Mouse (Mus musculus): ENCODE measurements around the gene Adam17. TPM values are rescaled to one million over a fixed set of nuclear protein-coding genes. Genes with fewer than 3 reads are reported as not detected.
A peak's percentile ranks its signal among the peaks of the same experiment; 100 is the strongest.

Gene Adam17
- polyA plus RNA-seq, 1 experiment from 2014 or later = 20.0 TPM

DNA sequence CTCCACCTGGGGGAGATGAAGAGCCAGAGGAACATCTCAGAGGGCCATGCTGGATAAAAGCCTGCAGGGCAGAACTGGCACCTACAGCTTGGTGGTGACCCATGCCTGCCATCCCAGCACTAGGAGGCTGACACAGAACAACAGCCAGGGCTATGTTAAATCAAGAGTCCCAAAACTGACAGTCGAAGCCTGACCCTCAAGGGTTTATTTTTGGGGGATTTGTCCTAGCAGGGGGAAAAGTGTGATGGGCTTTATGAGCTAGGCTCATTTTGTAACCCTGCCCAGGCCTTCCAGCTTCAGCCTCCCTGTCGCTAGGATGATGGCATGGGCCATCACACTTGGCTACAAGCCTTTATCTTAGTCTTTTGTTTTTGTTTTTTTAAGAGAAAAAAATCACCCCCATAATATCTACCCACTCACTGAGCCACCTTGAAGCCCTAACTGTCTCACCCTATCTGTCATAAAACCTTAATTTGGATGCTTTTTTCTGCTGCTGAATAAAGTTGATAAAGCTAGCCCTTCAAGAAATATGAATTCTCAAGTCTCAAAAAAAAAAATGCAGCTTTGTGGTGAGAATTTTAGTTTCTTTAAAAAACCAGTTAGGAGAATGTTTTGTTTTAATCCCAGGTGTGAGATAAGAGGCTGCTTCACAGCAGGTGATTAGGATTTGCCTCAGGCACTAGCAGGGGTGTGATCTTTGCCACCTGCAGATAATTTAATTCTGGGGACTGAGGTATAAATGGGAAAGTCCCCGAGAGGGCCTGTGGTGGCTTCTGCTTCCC, 2.1 kb upstream of the Adam17 start:
- Histone ChIP-seq H3K9me3 (no peaks in the 10 kb centered on the region), H3K9ac (replicated peaks) (no peak overlapping the region), H3K4me3 (no peak overlapping the region), H3K27me3 (no peaks in the 10 kb centered on the region), H3K4me2 (replicated peaks) (no peak overlapping the region), H3K4me1 (peaks cover 6% of the 10 kb centered on the region), H3K27ac (replicated peaks) (no peak overlapping the region), H3K36me3 (no peaks in the 10 kb centered on the region)
- 55% methylated on average over 3 of the region's 3 CpGs for WGBS
- ATAC-seq (replicated peaks) = no peak

DNA sequence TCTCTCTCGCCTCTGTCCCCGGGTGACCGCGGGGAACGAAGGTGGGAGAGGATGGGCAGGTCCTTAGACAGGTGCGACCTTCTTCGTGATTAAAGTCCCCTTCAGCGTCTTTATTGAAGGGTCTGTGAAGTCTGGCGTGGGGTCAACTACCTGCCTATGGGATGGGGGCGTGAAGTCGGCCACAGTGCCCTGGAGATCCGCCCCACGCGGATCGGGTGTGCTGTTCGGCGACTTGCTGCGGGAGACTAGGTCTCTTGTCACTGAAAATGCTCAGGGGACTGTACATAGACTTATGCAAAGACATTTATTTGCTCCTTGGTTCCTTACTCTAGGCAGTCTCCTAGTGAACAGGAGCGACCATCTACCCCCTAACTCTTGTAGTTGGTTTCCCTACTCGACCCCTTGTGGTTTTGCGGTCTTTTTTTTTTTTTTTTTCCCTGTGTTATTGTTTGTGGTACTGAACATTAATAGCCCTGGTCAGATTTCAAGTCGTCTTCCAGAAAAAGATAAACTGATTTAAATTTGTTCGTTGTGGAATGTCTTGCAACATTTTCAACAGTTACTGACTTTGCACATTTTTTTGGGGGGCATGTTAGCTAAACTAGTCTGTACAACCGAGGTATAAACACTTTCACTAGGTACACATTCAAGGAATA, 516 bp upstream of the Adam17 start:
- 6% methylated on average over 24 of the region's 24 CpGs for WGBS
- peak overlapping the region; percentile 72 for H3K4me2 ChIP-seq (replicated peaks)

GRCm38 (mm10) chr12:21370035-21370611, 3.3 kb downstream of the Adam17 start:
- Histone ChIP-seq H3K36me3 (no peaks in the 10 kb centered on the region), H3K4me3 (no peak overlapping the region), H3K27ac (replicated peaks) (no peak overlapping the region), H3K4me1 (peaks cover 6% of the 10 kb centered on the region), H3K4me2 (replicated peaks) (no peak overlapping the region), H3K9ac (replicated peaks) (no peak overlapping the region), H3K27me3 (no peaks in the 10 kb centered on the region), H3K9me3 (no peaks in the 10 kb centered on the region)
- 100% methylated on average over 1 of the region's 1 CpGs for WGBS
- no peak for ATAC-seq (replicated peaks)

More for the DNA sequence above, 516 bp upstream of the Adam17 start:
- Histone ChIP-seq H3K27me3 (no peaks in the 10 kb centered on the region), H3K9me3 (no peaks in the 10 kb centered on the region), H3K9ac (replicated peaks) (peak overlapping the region; percentile 96), H3K4me1 (peaks cover 6% of the 10 kb centered on the region), H3K36me3 (no peaks in the 10 kb centered on the region), H3K27ac (replicated peaks) (peak overlapping the region; percentile 96), H3K4me3 (peak overlapping the region; percentile 72)
- ATAC-seq (replicated peaks) = no peak; the same call in none of the 2 replicates

- WGBS = 94% methylated on average over 5 of the region's 5 CpGs
- Histone ChIP-seq H3K36me3 (no peaks in the 10 kb centered on the region), H3K9ac (replicated peaks) (no peak overlapping the region), H3K4me1 (peaks cover 6% of the 10 kb centered on the region), H3K4me2 (replicated peaks) (no peak overlapping the region), H3K9me3 (no peaks in the 10 kb centered on the region), H3K27me3 (no peaks in the 10 kb centered on the region), H3K4me3 (no peak overlapping the region), H3K27ac (replicated peaks) (no peak overlapping the region)
- no peak for ATAC-seq (replicated peaks)
Observed at GRCm38 (mm10) chr12:21369087-21369410, 4.4 kb downstream of the Adam17 start.

DNA sequence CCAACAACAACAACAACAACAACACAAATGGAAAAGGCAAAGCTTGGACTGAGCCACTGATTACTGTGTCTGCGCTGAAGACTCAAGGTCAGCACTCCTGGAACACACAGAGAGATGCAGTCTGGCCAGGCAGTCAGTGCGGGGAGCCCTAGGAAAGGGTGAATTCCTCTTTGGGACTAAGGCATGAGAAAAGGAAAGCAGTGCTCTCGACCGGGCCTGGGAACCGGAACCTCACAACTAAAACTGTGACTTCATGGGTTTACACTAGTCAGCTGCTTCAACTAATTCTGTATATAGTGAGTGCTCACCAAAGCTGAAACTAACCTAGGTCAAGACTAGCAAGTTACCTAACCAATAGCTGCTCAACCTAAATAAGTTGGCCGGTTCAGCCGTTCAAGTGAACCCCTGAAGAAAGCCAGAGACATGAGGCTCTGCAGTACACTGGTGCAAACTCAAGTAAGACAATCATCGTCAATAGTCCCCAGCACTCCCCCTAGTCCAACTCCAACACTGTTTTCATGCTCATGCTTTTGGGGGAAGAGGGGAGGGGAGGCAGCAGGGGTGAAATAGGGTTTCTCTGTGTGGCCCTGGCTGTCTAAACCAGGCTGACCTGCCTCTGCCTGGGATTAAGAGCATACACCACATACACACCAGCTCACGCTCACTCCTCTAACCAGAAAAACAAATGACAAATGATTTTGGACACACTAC, 4.9 kb downstream of the Adam17 start:
- peaks cover 6% of the 10 kb centered on the region for H3K4me1 ChIP-seq
- WGBS = 95% methylated on average over 9 of the region's 9 CpGs
- no peak for ATAC-seq (replicated peaks)

DNA sequence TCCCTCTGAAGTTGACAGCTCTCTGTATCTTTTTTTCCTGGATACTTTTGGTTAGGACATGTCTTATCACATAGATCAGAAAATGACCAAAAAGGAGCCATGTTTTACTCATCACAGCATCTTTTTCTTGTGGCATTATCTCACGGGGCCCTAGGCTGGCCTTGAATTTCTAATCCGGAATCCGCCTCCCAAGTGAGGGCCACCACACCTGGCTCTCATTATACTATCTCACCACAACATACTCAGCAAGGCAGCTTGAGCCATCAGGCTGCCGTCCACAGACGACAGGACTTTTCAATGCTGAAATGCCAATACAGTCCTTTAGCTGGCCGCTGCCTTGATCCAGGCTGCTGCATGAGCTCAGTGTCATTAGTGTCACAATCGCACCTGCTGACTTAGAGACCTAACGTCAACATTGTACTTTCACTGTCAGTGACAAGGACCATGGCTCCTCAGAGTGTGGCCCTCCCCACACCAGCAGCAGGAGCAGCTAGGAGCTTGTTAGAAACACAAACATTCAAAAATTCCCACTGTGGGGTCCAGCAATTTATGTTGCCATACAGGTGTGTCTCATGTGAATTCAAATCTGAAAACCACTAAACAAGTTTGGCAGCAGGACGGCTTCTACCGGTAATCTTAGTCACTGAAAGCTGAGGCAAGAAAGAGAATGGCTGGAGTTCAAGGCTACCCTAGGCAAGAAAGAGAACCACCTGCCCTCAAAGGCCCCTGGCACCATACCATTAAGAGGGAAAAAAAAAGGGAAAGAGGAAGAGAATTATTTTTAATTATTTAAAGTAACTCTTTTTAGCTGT, 8.6 kb downstream of the Adam17 start:
- H3K27ac ChIP-seq (replicated peaks) = no peak overlapping the region
- no peak for ATAC-seq (replicated peaks)
- 92% methylated on average over 10 of the region's 10 CpGs for WGBS

More for the DNA sequence above, 4.9 kb downstream of the Adam17 start:
- no peaks in the 10 kb centered on the region for H3K27me3 ChIP-seq
- H3K4me3 ChIP-seq = no peak overlapping the region
- no peaks in the 10 kb centered on the region for H3K36me3 ChIP-seq
- H3K4me2 ChIP-seq (replicated peaks) = no peak overlapping the region
- H3K27ac ChIP-seq (replicated peaks) = no peak overlapping the region
- no peaks in the 10 kb centered on the region for H3K9me3 ChIP-seq
- no peak overlapping the region for H3K9ac ChIP-seq (replicated peaks)

DNA sequence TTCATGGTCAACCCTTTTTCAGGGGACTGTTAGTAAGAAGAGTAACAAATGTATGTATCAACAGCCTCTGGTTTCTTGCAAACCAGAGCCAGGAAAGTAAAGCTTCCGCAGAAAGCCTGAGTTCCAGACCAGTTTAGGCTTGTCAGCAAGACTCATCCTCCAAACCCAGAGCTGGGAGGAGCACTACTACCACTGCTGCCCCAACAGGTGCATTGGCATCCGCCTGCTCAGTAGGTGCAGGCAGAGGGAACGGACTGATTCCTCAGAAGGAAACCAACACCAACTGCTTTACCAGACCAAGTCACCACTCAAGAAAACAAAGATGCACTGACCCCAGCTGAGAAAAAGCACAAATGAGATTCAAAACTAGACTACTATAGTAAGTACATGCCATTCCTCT, 10.2 kb downstream of the Adam17 start:
- H3K4me1 ChIP-seq = no peaks in the 10 kb centered on the region
- no peaks in the 10 kb centered on the region for H3K9me3 ChIP-seq
- WGBS = 91% methylated on average over 3 of the region's 3 CpGs
- H3K27me3 ChIP-seq = no peaks in the 10 kb centered on the region
- H3K4me2 ChIP-seq (replicated peaks) = no peak overlapping the region
- H3K4me3 ChIP-seq = no peak overlapping the region
- H3K27ac ChIP-seq (replicated peaks) = no peak overlapping the region
- H3K36me3 ChIP-seq = no peaks in the 10 kb centered on the region
- no peak overlapping the region for H3K9ac ChIP-seq (replicated peaks)
- no peak for ATAC-seq (replicated peaks)

More for the DNA sequence above, 8.6 kb downstream of the Adam17 start:
- no peak overlapping the region for H3K4me3 ChIP-seq
- no peaks in the 10 kb centered on the region for H3K4me1 ChIP-seq
- no peaks in the 10 kb centered on the region for H3K9me3 ChIP-seq
- H3K4me2 ChIP-seq (replicated peaks) = no peak overlapping the region
- H3K9ac ChIP-seq (replicated peaks) = no peak overlapping the region
- no peaks in the 10 kb centered on the region for H3K27me3 ChIP-seq
- H3K36me3 ChIP-seq = no peaks in the 10 kb centered on the region

DNA sequence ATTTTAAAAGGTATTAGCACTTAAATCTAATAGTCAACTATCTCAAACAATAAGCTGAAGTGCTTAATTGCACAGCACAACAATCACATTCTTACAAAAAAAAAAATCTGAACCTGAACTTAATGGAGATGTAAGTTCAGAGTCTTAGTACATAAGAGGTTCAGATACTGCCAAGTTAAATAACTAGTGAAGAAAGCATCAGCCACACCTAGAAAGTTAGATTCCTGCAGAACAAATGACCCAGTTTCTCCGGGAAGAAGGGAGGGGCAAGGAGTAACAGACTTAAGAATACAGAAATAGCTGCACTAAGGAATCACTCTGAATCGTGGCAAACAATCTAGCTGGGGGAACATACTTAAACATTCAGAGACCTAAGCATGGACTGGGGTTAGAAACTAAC, 10.7 kb downstream of the Adam17 start:
- Histone ChIP-seq H3K4me2 (replicated peaks) (no peak overlapping the region), H3K27ac (replicated peaks) (no peak overlapping the region), H3K36me3 (no peaks in the 10 kb centered on the region), H3K4me3 (no peak overlapping the region), H3K9ac (replicated peaks) (no peak overlapping the region), H3K4me1 (no peaks in the 10 kb centered on the region), H3K27me3 (no peaks in the 10 kb centered on the region), H3K9me3 (no peaks in the 10 kb centered on the region)
- 85% methylated on average over 2 of the region's 2 CpGs for WGBS
- no peak for ATAC-seq (replicated peaks)

GRCm38 (mm10) chr12:21353681-21354080, 19.8 kb downstream of the Adam17 start:
- Histone ChIP-seq H3K4me3 (no peak overlapping the region), H3K36me3 (peaks cover 24% of the 10 kb centered on the region), H3K9me3 (no peaks in the 10 kb centered on the region), H3K4me2 (replicated peaks) (no peak overlapping the region), H3K9ac (replicated peaks) (no peak overlapping the region), H3K27ac (replicated peaks) (no peak overlapping the region), H3K4me1 (no peaks in the 10 kb centered on the region), H3K27me3 (no peaks in the 10 kb centered on the region)
- 98% methylated on average over 8 of the region's 8 CpGs for WGBS
- ATAC-seq (replicated peaks) = no peak

DNA sequence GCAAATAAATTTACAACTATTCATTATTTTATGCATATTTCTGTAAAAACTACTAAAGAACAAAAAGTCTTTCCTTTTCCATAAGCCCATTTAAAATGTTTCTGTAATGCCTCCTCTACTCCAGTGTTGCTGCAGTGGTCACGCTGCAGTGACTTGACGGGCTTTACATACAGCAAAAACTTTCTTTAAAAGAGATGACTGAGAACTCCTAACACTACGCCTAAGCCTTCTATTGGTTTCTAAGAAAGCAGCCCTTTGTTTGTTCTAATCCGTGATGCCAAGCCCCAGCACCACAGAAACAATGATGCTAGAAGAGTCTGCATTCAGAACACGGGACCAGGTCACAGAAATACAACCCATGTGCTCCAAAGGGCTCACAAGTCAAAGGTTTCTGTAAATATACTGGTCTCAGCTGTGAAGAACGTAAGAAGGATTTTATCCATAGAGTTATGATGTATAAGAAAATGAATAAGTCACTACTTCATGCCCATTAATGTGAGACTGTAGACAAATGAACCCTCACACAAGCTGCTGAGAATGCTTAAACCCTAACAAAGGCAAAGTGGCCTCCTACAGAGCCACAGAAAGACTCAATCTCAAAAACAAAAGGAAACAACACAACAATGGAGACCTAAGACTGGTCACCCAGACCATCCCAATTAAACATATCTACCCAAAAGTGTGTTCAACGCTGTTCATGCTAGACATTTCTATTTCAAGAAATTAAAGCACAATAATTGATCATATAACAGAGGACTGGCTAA, 23.1 kb downstream of the Adam17 start:
- Histone ChIP-seq H3K4me1 (no peaks in the 10 kb centered on the region), H3K36me3 (peaks cover 35% of the 10 kb centered on the region), H3K4me2 (replicated peaks) (no peak overlapping the region), H3K9me3 (no peaks in the 10 kb centered on the region), H3K9ac (replicated peaks) (no peak overlapping the region), H3K27ac (replicated peaks) (no peak overlapping the region), H3K4me3 (no peak overlapping the region), H3K27me3 (no peaks in the 10 kb centered on the region)
- 7% methylated on average over 7 of the region's 7 CpGs for WGBS
- ATAC-seq (replicated peaks) = no peak

DNA sequence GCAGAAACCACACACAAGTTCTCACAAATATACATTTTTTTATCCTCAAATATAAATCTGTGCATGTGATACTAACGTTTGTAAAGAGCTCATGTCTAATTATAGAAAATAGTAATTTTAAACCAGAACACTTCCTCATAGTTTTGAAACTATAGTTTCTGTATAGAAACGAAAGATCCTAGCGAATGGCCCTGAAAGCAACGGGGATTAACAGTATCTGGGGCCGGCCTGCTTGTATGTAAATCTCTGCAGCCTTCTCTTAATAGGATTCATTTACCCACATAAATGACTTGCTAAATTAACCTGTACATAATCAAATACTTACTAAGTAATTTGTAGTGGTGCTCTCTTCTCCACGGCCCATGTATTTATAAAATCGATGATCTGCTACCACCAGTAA, 26.5 kb downstream of the Adam17 start:
- Histone ChIP-seq H3K4me1 (no peaks in the 10 kb centered on the region), H3K4me3 (no peak overlapping the region), H3K4me2 (replicated peaks) (no peak overlapping the region), H3K9ac (replicated peaks) (no peak overlapping the region), H3K36me3 (peaks cover 30% of the 10 kb centered on the region), H3K27me3 (no peaks in the 10 kb centered on the region), H3K9me3 (no peaks in the 10 kb centered on the region), H3K27ac (replicated peaks) (no peak overlapping the region)
- 82% methylated on average over 7 of the region's 7 CpGs for WGBS
- ATAC-seq (replicated peaks) = no peak
